Mouse (Mus musculus): Measurements from ENCODE around the gene Dgki. TPM values are rescaled to one million over a fixed set of nuclear protein-coding genes. Genes with fewer than 3 reads are reported as not detected.

Gene Dgki
- polyA plus RNA-seq, 1 experiment from 2014 or later = 0.56 TPM

GRCm38 (mm10) chr6:37003235-37003634, 296.7 kb downstream of the Dgki start:
- peaks cover 6% of the 10 kb centered on the region for H3K4me1 ChIP-seq
- DNase-seq (ENCODE audit: low spot score) = no peak
- no peak overlapping the region for H3K27ac ChIP-seq (replicated peaks)
- no peaks in the 10 kb centered on the region for H3K27me3 ChIP-seq (replicated peaks; ENCODE audit: low read depth, poor library complexity, severe bottlenecking)
- H3K9me3 ChIP-seq = no peaks in the 10 kb centered on the region
- no peaks in the 10 kb centered on the region for H3K36me3 ChIP-seq (replicated peaks)
- WGBS = 81% methylated on average over 5 of the region's 5 CpGs
- no peak overlapping the region for H3K4me3 ChIP-seq

GRCm38 (mm10) chr6:36998942-36999341, 301.0 kb downstream of the Dgki start:
- no peaks in the 10 kb centered on the region for H3K9me3 ChIP-seq
- no peak overlapping the region for H3K4me3 ChIP-seq
- H3K36me3 ChIP-seq (replicated peaks) = no peaks in the 10 kb centered on the region
- 93% methylated on average over 10 of the region's 10 CpGs for WGBS
- H3K27ac ChIP-seq (replicated peaks) = no peak overlapping the region
- DNase-seq (ENCODE audit: low spot score) = no peak
- H3K4me1 ChIP-seq = no peaks in the 10 kb centered on the region
- no peaks in the 10 kb centered on the region for H3K27me3 ChIP-seq (replicated peaks; ENCODE audit: low read depth, poor library complexity, severe bottlenecking)

- no peak for DNase-seq (ENCODE audit: low spot score)
These were observed 305.7 kb downstream of the Dgki start for GRCm38 (mm10) chr6:36994329-36994728.

GRCm38 (mm10) chr6:36990186-36990585, 309.8 kb downstream of the Dgki start:
- Histone ChIP-seq H3K27me3 (replicated peaks; ENCODE audit: low read depth, poor library complexity, severe bottlenecking) (no peaks in the 10 kb centered on the region), H3K4me3 (no peak overlapping the region), H3K36me3 (replicated peaks) (no peaks in the 10 kb centered on the region), H3K27ac (replicated peaks) (no peak overlapping the region), H3K4me1 (peaks cover 6% of the 10 kb centered on the region; the same call in 1 of the 2 replicates), H3K9me3 (no peaks in the 10 kb centered on the region)
- WGBS = 72% methylated on average over 3 of the region's 3 CpGs
- DNase-seq (ENCODE audit: low spot score) = no peak

More at GRCm38 (mm10) chr6:36994329-36994728, 305.7 kb downstream of the Dgki start:
- Histone ChIP-seq H3K4me3 (no peak overlapping the region), H3K36me3 (replicated peaks) (no peaks in the 10 kb centered on the region), H3K27me3 (replicated peaks; ENCODE audit: low read depth, poor library complexity, severe bottlenecking) (no peaks in the 10 kb centered on the region), H3K9me3 (no peaks in the 10 kb centered on the region), H3K4me1 (no peaks in the 10 kb centered on the region), H3K27ac (replicated peaks) (no peak overlapping the region)
- WGBS = 92% methylated on average over 5 of the region's 5 CpGs

GRCm38 (mm10) chr6:36988800-36989199, 311.2 kb downstream of the Dgki start:
- Histone ChIP-seq H3K27ac (replicated peaks) (no peak overlapping the region), H3K9me3 (no peaks in the 10 kb centered on the region), H3K27me3 (replicated peaks; ENCODE audit: low read depth, poor library complexity, severe bottlenecking) (no peaks in the 10 kb centered on the region), H3K4me3 (no peak overlapping the region), H3K36me3 (replicated peaks) (no peaks in the 10 kb centered on the region), H3K4me1 (peaks cover 6% of the 10 kb centered on the region; the same call in 1 of the 2 replicates)
- 93% methylated on average over 3 of the region's 3 CpGs for WGBS
- DNase-seq (ENCODE audit: low spot score) = no peak

GRCm38 (mm10) chr6:36981646-36982045, 318.3 kb downstream of the Dgki start:
- 92% methylated on average over 2 of the region's 2 CpGs for WGBS
- DNase-seq (ENCODE audit: low spot score) = no peak

GRCm38 (mm10) chr6:36980475-36980874, 319.5 kb downstream of the Dgki start:
- H3K27ac ChIP-seq (replicated peaks) = no peak overlapping the region
- no peaks in the 10 kb centered on the region for H3K4me1 ChIP-seq
- no peaks in the 10 kb centered on the region for H3K9me3 ChIP-seq
- no peaks in the 10 kb centered on the region for H3K27me3 ChIP-seq (replicated peaks; ENCODE audit: low read depth, poor library complexity, severe bottlenecking)
- no peak overlapping the region for H3K4me3 ChIP-seq
- DNase-seq (ENCODE audit: low spot score) = no peak
- H3K36me3 ChIP-seq (replicated peaks) = no peaks in the 10 kb centered on the region
- WGBS = 85% methylated on average over 5 of the region's 5 CpGs

More at GRCm38 (mm10) chr6:36981646-36982045, 318.3 kb downstream of the Dgki start:
- Histone ChIP-seq H3K27me3 (replicated peaks; ENCODE audit: low read depth, poor library complexity, severe bottlenecking) (no peaks in the 10 kb centered on the region), H3K36me3 (replicated peaks) (no peaks in the 10 kb centered on the region), H3K27ac (replicated peaks) (no peak overlapping the region), H3K4me3 (no peak overlapping the region), H3K9me3 (no peaks in the 10 kb centered on the region), H3K4me1 (no peaks in the 10 kb centered on the region)

- WGBS = 92% methylated on average over 1 of the region's 1 CpGs
- Histone ChIP-seq H3K27ac (replicated peaks) (no peak overlapping the region), H3K27me3 (replicated peaks; ENCODE audit: low read depth, poor library complexity, severe bottlenecking) (no peaks in the 10 kb centered on the region), H3K4me1 (no peaks in the 10 kb centered on the region), H3K9me3 (no peaks in the 10 kb centered on the region), H3K4me3 (no peak overlapping the region), H3K36me3 (replicated peaks) (no peaks in the 10 kb centered on the region)
- no peak for DNase-seq (ENCODE audit: low spot score)
These were observed 321.8 kb downstream of the Dgki start for GRCm38 (mm10) chr6:36978176-36978575.

- Histone ChIP-seq H3K4me1 (peaks cover 6% of the 10 kb centered on the region), H3K27me3 (replicated peaks; ENCODE audit: low read depth, poor library complexity, severe bottlenecking) (no peaks in the 10 kb centered on the region), H3K27ac (replicated peaks) (no peak overlapping the region), H3K4me3 (no peak overlapping the region), H3K36me3 (replicated peaks) (no peaks in the 10 kb centered on the region), H3K9me3 (no peaks in the 10 kb centered on the region)
- DNase-seq (ENCODE audit: low spot score) = no peak
- 76% methylated on average over 9 of the region's 9 CpGs for WGBS
These were observed 326.9 kb downstream of the Dgki start for GRCm38 (mm10) chr6:36973096-36973495.

- no peak overlapping the region for H3K27ac ChIP-seq (replicated peaks)
- peaks cover 6% of the 10 kb centered on the region for H3K4me1 ChIP-seq
- H3K4me3 ChIP-seq = no peak overlapping the region
- DNase-seq (ENCODE audit: low spot score) = no peak
- no peaks in the 10 kb centered on the region for H3K36me3 ChIP-seq (replicated peaks)
- WGBS = 71% methylated on average over 1 of the region's 1 CpGs
- H3K27me3 ChIP-seq (replicated peaks; ENCODE audit: low read depth, poor library complexity, severe bottlenecking) = no peaks in the 10 kb centered on the region
- no peaks in the 10 kb centered on the region for H3K9me3 ChIP-seq
These were observed 327.5 kb downstream of the Dgki start for GRCm38 (mm10) chr6:36972494-36972893.

GRCm38 (mm10) chr6:36969249-36969885, 330.6 kb downstream of the Dgki start:
- 80% methylated on average over 5 of the region's 5 CpGs for WGBS

GRCm38 (mm10) chr6:36960658-36961057, 339.3 kb downstream of the Dgki start:
- Histone ChIP-seq H3K4me1 (no peaks in the 10 kb centered on the region), H3K9me3 (no peaks in the 10 kb centered on the region), H3K36me3 (replicated peaks) (no peaks in the 10 kb centered on the region), H3K27me3 (replicated peaks; ENCODE audit: low read depth, poor library complexity, severe bottlenecking) (no peaks in the 10 kb centered on the region), H3K4me3 (no peak overlapping the region), H3K27ac (replicated peaks) (no peak overlapping the region)
- no peak for DNase-seq (ENCODE audit: low spot score)
- 91% methylated on average over 4 of the region's 4 CpGs for WGBS

More at GRCm38 (mm10) chr6:36969249-36969885, 330.6 kb downstream of the Dgki start:
- no peak for DNase-seq (ENCODE audit: low spot score)
- Histone ChIP-seq H3K27ac (replicated peaks) (no peak overlapping the region), H3K27me3 (replicated peaks; ENCODE audit: low read depth, poor library complexity, severe bottlenecking) (no peaks in the 10 kb centered on the region), H3K4me1 (peaks cover 6% of the 10 kb centered on the region), H3K36me3 (replicated peaks) (no peaks in the 10 kb centered on the region), H3K4me3 (no peak overlapping the region), H3K9me3 (no peaks in the 10 kb centered on the region)

GRCm38 (mm10) chr6:36955293-36955692, 344.7 kb downstream of the Dgki start:
- no peak for DNase-seq (ENCODE audit: low spot score)
- no peaks in the 10 kb centered on the region for H3K4me1 ChIP-seq

More at GRCm38 (mm10) chr6:36955293-36955692, 344.7 kb downstream of the Dgki start:
- Histone ChIP-seq H3K27me3 (replicated peaks; ENCODE audit: low read depth, poor library complexity, severe bottlenecking) (no peaks in the 10 kb centered on the region), H3K36me3 (replicated peaks) (no peaks in the 10 kb centered on the region), H3K4me3 (no peak overlapping the region), H3K27ac (replicated peaks) (0 out of 2 replicates have a peak overlapping the region, but pooled peaks have one; percentile 31), H3K9me3 (no peaks in the 10 kb centered on the region)
- WGBS = 86% methylated on average over 4 of the region's 4 CpGs
